Mouse (Mus musculus) CD8-positive naive resting alpha-beta T cell, adult 2 months (primary cell): ENCODE data around the gene Hid1.
A peak's percentile ranks its signal among the peaks of the same experiment; 100 is the strongest.

Experiments used
- DNase-seq, 2 experiments: peaks; one replicate each; pipeline ENCODE4 v3.0.0; 2022; ENCODE audit warnings: low read depth in 2 of 2, low spot score in 2 of 2

Gene Hid1

DNA sequence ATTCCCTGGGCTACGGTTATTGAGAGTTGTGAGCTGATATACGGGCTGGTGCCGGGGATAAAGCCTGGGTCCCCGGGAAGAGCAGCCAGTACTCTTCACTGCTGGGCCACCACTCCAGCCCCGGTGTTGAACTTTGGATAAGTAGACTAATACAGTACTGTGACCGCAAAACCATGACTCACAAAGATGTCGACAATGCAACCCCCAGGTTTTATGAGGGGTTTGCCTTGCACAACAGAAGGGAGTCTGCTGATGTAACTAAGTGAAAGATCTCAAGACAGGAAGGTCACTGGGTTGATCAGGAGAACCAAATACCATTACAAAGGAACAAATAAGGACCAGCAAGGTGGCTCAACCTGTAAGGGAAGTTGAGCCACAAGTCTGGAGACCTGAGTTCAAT lies 9.2 kb upstream of the Hid1 start:
- no peak for DNase-seq

DNA sequence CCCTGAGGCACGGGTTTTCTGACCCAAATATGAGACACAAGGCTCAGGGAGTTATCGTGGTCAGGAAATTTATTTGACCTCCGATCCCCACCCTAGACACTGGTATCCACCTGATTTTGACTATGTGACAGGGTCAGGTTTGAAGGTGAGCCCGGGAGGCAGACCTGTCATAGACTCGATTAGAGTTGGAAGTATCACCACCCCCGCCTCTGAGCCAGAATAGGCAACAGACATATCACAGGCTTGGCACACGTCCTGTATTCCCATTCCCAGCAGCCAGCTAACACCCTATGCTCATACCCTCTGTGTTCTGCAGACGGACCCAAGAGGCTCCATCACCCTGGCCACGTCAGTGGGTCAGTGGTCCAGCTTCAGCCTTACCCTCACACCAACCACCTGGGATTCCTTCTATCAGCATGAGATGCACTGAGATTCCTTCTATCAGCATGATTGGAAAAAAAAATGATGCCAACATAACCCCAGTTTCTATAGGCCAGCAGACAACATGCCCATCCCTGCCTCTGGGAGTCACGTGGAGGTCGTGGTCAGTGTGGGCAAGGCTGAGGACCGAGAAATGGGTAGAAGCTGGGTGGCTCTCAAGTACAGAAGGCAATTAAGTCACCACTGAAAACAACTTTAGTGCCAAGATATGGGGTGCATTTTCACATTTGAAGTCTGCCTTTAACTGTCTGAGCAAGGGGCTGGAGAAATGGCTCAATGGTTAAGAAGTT lies 7.3 kb upstream of the Hid1 start:
- no peak for DNase-seq

DNA sequence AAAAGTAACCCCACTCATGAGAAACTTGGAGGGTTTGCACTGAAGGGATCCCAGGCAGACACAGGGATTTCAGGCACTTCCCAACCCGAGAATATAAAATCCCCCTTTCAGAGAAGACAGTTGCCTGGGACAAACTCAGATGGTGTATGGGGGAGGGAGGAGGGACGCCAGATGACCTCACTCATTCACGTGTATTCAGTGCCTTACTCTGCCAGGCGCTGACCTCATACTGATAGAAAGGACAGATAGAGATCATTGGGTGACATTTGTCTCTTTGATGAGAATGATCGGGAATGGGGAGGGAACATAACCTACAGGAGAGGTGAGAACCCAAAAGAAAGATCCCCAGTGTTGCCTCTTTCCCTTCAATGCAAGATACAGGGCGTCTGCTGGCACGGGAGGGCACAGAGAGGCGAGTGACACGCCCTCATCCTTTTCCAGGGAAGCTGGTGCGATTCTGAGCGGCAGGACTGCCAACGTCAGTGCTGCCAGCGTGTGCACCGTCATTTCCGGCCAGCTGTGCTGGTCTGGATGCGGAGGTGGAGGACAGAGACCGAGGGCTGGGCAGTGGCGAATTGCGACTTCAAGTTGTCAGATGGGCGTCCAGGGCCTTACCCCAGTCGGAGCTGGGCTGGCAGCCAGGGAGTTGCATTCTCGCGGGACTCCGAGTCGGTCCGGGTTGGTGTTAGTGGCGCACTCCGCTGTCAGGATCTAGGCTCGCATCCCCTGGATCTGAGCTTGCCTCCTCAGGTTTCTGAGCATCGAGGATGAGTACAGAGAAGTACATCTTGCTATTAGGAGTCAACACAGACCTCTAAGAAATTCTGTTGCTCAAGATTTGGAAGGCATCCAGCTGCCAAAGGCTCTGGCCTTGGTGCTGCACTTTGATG lies 6.5 kb upstream of the Hid1 start:
- DNase-seq, result no peak

DNA sequence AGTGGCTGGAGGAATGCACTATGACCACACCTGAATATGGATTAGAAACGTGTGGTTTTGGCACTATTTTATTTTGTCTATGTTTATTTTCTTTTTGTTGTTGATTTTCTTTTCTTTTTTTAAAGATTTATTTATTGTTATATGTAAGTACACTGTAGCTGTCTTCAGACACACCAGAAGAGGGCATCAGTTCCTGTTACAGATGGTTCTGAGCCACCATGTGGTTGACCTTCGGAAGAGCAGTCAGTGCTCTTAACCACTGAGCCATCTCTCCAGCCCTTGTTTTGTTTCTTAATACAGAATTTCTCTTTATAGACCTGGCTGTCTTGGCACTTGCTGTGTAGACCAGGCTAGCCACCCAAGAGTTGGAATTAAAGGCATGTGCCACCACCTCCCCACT lies 5.2 kb upstream of the Hid1 start:
- no peak for DNase-seq

DNA sequence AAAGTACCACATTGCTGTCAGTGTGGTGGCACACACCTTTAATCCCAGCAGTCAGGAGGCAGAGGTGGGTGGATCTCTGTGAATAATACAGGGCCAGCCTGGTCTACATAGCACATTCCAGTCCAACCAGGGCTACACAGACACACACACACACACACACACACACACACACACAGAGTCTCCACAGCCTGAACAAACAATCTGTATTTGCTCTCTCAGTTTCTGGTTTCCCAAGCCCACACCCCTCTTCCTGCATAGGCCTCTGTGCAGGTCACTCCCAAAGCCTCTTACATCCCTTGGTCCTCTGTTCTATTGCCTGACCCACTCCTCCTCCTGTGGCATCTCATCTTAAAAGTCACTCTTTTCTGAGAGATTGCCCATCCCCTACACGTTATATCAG lies 4.5 kb upstream of the Hid1 start:
- no peak for DNase-seq

DNA sequence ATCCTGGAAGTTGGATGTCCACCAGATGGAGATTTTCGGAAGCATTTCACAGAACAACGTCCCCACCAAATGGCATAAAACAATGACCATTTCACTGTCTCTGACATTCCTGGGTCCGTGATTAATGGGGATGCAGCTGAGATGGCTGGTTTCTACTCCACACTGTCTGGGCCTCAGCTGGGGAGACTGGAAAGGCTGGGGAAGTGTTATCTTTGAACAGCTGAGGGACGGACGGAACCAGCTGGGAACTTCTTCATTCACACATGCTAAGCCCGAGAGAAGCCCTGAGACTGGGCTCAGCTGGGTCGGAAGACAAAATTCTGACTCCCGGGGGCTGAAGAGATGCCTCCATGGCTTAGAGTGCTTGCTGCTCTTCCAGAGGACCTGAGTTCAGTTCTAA lies 3.8 kb upstream of the Hid1 start:
- no peak for DNase-seq

DNA sequence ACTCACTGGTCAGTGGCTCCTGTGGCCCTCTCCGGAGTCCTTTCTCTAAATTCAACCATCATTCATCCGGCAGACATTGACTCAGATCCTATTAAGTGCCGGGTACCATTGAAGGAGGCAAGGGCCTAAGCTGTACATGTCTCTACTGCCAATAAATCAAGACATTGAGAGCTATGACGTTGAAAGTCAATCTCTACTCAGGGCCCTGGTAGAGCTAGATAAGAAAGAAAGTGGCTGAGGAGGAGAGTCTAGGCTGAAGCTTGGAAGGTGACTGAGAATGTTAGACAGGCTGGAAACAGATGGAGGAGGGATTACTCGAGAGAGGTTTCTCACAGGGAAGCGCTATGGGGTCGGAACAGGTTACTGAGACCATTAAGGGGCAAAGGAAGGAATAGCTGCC lies 2.8 kb upstream of the Hid1 start:
- no peak for DNase-seq

DNA sequence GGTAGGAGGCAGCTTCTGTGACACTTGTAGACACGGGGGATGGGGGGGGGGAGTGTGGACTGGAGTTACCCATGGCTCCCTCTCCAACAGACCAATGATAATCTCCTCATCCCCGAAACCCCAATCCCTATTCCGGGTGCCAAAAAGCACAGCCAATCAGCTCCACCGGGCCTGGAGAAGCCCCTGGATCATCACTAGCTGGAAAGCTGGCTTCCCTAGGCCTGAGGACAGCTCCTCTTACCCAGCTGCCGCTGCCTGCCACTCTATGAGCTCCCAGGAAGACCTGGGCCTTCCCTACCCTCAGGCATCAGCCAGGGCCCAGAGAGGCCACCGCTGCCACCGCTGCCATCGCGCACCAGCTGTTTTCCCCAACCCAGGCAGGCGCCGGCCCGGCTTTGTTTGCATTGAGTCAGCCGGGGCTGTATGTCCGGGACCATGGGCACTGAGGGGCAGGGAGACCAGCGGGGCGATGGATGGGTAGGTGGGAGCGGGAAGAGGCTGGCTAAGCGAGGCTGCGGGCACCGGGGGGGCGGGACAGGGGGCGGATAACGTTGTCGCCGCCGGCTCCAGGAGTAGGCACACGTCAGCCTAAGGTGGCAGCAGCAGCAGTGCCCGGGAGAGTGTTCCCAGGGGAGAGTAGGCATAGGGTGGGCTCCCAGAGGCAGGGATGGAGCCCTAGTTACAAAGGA lies 706 bp downstream of the Hid1 start:
- no peak for DNase-seq

DNA sequence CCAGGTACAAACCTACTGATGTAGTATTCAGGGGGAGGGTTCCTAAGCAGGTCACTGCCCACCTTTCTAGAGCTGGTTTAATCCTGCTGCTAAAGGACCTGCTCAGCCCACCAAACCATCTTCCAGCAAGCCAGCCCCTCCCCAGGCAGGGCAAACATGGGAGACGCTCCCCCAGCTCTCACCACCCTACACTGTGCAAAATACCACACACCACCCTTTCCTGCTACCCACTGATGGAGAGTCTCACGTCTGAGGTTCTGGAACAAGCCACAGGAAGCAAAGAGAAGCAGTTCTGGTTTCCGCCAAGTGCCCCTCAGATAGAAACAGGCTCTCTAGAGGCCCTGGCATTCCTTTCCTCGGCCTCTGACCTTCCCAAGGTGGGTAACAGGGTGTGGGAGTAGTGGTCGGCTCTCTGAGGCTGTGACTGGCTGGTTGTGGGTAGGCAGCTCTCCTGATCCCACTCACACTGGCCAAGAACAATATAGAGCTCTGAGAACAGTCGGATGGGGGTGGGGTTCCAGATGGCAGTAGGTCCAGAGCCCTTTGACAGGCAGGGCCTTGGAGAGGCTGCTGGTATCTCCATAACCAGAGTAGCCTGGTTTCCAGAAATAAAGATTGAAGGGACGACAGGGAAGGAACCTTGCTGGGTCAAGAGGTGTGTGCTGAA lies 1.4 kb downstream of the Hid1 start:
- DNase-seq, result peak in 1 of 2 experiments; percentile 17

DNA sequence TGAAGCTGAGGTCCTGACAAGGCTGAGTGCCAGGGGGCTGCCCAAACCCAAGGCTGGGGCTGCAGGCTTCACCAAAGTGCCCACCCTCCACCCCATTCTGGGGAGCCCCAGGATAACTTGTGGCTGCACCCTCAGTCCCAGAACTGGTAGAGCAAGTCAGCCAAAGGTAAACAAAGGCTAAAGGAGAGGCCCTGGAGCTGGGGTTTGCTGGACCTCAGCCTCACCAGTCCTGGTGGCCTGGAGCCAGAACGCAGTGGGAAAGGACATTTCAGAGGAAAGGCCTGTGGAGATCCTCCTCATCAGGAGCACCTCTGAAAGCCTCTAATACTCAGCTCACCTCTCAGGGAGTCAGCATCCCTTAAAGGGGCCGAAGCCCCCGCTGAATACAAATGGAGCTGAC lies 3.4 kb downstream of the Hid1 start:
- no peak for DNase-seq

DNA sequence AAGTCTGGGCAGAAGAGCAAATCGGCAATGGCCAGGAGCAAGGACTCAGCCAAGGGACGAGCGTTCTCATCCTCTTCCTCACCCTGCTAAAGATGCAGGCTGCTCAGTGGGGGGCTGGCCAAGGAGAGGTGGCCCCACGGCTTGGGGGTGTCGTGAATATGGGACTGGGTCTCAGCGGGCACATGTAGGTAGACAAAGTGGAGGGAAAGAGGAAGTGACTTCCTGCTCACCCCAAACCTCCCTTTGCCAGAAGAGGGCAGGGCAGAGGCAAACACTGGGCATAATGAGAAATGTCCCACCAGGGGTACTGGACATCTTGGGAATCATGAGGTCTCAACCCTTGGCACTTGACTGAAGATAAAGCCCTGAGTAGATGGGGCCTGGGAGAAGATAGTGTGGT lies 7.8 kb downstream of the Hid1 start:
- no peak for DNase-seq

DNA sequence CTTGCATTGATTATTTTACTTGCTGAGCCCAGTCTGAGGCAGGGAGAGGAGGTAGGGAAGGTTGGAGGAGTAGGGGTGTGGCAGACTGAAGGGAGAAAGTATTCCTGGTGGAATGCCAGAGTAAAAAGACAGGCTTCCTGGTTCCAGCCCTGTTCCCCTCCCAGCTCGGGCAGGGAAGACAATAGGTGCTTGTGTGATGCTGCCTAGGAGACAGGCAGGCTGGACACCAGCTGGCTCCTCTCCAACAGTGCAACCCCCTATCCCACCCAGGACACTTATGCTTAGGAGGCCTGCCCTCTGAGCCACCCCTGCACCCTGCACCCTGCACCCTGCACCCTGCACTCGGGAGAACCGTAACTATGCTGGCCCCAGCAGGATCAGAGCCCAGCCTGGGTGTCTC lies 8.3 kb downstream of the Hid1 start:
- DNase-seq, result no peak

DNA sequence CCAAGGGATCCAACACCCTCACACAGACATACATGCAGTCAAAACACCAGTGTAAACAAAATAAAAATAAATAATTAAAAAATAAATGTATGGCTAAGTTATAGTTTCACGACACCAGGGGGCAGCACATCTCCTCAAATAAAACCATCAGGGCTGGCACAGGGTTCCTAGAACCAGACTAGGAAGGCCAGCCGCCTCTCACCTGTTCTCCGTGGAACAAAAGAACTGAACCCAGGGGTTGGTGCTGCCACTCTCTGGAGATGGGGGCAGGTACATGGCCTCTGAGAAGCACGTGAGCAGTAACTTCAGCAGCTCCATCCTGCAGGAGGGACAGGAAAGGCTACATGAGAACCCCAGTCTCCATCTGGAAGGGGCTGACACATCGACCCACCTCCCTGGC lies 9.1 kb downstream of the Hid1 start:
- peak; percentile 68 to 82 for DNase-seq

DNA sequence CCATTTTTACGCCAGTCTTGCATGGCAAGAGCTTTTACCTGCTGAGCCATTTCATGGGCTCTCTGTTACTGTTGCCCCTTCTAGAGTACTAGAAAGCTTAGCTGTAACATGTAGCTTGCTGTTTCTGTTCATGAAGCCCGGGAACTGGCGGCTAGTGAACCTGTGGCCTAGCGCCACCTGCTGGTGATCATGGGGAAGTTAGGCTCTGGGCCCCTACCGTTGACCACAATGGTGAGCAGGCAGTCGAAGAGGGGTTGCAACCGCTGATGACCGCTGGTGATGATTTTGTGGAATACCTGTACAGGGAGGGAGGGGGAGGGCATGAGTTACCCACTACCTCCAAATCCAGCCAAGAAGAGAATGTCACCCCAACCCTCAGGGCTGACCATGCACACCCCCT lies 13.4 kb downstream of the Hid1 start:
- DNase-seq, result peak; percentile 56 to 62

DNA sequence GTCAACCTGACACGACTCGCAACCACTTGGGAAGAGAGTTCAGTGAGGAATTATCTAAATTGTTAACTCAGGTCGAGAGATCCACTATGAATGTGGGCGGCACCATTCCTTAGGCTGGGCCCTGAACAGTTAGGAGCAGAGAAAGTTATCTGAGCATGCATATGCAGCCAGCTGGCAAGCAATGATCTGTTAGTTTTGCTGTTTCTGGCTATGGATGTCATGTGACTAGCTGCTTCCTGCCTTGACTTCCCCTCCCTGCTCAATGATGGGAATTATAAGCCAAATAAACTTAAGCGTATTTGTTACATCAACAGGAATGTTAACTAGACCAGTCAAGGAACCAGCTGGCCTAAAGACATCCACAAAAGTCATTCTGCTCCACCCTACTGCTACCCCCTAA lies 14.2 kb downstream of the Hid1 start:
- no peak for DNase-seq

DNA sequence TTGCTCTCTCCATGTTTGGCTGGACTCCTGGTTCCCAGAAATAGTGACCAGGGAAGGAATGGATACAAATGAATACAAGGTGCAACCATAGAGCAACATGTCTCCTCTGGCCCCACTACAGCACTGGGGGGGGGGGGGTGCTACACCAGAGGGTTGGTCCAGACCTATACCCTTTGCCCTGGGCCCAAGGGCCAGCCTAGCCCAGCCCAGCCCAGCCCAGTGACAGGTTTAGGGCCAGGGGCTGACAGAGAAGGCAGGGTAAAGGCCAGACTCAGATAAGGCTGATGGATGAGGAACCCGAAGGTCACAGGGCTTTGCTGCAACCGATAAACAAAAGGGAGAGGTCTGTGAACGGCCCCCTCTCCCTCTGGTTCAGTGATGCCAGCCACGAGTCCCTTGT lies 17.6 kb downstream of the Hid1 start:
- DNase-seq, result no peak

DNA sequence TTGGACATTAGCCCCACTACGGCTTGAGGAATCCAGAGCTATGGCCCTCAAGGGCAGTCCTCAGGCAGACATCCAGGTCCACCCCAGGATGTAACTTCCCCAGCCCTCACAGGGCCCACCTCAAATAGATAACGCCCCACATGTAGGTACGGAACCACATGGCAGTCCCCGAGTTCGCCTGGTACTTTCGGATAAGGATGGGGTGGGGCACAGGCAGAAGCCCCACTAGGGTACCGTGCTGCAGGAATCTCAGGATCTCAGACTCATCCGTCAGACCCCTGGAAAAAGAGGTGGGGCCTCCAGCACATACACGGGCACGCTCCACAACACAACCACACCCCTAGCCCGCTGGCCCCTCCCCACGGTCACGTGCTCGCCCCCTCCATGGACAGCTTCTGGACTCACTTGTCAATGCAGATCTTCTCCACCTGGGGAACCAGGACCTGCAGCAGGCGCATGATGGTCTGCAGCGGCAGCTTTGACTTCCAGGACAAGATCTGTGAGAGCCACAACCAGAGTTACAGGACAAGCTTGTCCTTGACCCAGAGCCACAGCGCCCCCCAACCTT lies 18.8 kb downstream of the Hid1 start:
- no peak for DNase-seq

DNA sequence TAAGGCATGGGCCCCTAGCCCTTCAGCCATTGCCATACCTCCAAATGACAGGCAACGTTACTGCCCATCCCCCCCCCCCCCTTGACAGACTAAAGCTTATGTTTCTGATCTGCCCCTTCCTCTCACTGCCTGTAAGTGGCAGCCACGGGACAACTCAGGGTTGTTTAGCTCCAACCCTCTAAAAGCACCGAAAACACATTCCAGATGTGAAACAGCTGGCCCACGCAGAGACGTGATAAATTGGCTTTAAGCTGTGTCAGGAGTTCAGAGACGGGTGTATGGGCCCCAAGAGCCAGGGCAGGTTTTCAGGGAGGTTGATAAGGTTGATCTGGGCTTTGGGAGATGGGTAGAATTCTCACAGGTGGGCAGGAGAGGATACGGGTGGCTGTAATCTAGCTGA lies 22.0 kb downstream of the Hid1 start:
- DNase-seq, result no peak

DNA sequence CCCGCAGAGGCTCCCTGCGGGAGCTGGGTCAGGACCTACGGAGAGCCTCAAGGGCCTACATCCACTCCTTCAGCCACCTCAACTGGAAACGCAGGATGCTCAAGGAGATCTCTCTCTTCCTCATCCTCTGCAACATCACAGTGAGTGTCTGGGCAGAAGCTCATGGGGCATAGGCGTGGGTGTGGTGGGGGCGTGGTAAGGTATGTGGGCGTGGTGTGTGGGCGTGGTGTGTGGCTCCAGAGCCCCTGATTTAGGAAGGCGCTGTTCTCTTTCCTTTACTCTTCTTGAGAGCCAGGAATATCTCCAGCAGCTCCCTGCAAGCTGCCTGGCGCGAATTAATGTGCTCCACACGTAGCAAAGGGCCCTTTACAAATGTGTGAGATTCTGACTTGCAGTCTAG lies 22.6 kb downstream of the Hid1 start:
- no peak for DNase-seq

DNA sequence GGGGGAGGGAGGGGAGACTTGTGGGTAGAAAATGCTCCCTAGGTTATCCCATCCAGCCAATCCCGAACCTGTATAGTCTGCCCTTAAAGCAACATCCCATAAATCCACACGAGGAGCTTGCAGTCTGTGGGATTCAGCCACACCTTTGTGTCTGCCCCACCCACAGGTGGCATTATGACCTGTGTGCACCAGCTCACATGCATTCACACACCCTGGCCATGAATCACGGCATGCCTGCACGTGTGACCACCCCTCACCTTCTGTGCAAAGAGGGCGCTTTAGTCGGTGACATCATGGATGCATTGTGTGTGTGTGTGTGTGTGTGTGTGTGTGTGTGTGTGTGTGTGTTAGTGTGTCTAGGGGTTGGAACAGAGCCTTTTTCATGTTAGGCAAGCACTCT lies 25.7 kb downstream of the Hid1 start:
- DNase-seq, result no peak

DNA sequence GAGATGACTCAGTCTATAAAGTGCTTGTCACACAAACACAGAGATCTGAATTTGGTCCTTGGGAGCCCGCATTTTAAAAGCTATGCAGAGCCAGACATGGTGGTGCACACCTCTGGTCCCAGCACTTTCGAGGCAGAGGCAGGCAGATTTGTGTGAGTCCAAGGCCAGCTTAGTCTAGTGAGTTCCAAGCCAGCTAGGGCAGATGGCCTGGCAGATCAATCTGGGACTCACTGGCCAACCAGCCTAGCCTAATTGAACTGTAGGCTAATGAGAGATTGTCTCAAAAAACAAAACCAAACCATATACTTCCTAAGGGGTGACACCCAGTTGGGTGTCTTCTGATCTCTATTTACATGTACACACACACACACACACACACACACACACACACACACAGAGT lies 26.3 kb downstream of the Hid1 start:
- no peak for DNase-seq
